Mouse (Mus musculus) heart, adult 2 months (tissue): ENCODE data around the gene Iqschfp. TPM values are rescaled to one million over a fixed set of nuclear protein-coding genes. Genes with fewer than 3 reads are reported as not detected.

Experiments
- DNase-seq, 2 experiments: peaks; one replicate each; pipeline ENCODE4 v3.0.0; 2021
- H3K27ac ChIP-seq: fragments of 200-600 bp; 2 replicates; pipeline ENCODE4 v1.8.1; 2022
- H3K27me3 ChIP-seq: fragments of 200-500 bp; 2 replicates; pipeline ENCODE4 v1.6.1; 2012; ENCODE audit warnings: mild to moderate bottlenecking, low read length, inconsistent platforms, mixed read lengths; ENCODE audit not compliant: control insufficient read depth, insufficient read depth
- H3K36me3 ChIP-seq: fragments of 200-500 bp; 2 replicates; pipeline ENCODE4 v1.6.1; 2012; ENCODE audit warnings: low read length, inconsistent platforms; ENCODE audit not compliant: control insufficient read depth, insufficient read depth
- H3K4me1 ChIP-seq: fragments of 200-500 bp; 2 replicates; pipeline ENCODE4 v1.6.1; 2011; ENCODE audit warnings: low read length; ENCODE audit not compliant: control insufficient read depth, insufficient read depth
- H3K4me3 ChIP-seq: fragments of 200-600 bp; 2 replicates; pipeline ENCODE4 v1.8.1; 2022
- H3K79me2 ChIP-seq: fragments of 200-500 bp; replicated peaks from 2 replicates; pipeline ENCODE4 v1.6.1; 2012; ENCODE audit warnings: mild to moderate bottlenecking, inconsistent platforms, low read length, moderate library complexity, mixed read lengths; ENCODE audit not compliant: control insufficient read depth, insufficient read depth
- H3K9ac ChIP-seq: fragments of 200-500 bp; 2 replicates; pipeline ENCODE4 v1.6.1; 2012; ENCODE audit warnings: low read depth, mild to moderate bottlenecking, control low read depth, inconsistent platforms, low read length, mixed read lengths
- CTCF ChIP-seq: fragments of 200-600 bp; IDR thresholded peaks from 2 replicates; pipeline ENCODE4 v1.8.1; 2022; ENCODE audit warnings: antibody characterized with exemption, mild to moderate bottlenecking, moderate library complexity
- EP300 ChIP-seq: fragments of 200-500 bp; IDR thresholded peaks from 2 replicates; pipeline ENCODE4 v1.6.1; 2011; ENCODE audit warnings: low read depth, low read length, control low read depth; ENCODE audit not compliant: insufficient read depth
- POLR2A ChIP-seq: fragments of 200-500 bp; IDR thresholded peaks from 2 replicates; pipeline ENCODE4 v1.6.1; 2011; ENCODE audit warnings: mild to moderate bottlenecking, low read depth, low read length, control low read depth; ENCODE audit not compliant: insufficient read depth
- WGBS: fragments of 180-500 bp; shearing (Covaris S2); methylation state at CpG from one replicate; pipeline ENCODE4 v1.1.7; 2018; 5-methylcytosine and 5-hydroxymethylcytosine counted together
- intact Hi-C: fragments of 180-260 bp; cut with DNase I; formaldehyde crosslinking; loops from one replicate; pipeline ENCODE4 v1.15.1; 2025
- polyA plus RNA-seq: library from polyadenylated mRNA; depleted of rRNA; stranded (reverse); fragments of >200 nt; gene quantifications from 2 replicates; pipeline ENCODE4 v1.2.3, GENCODE M21; 2012
- total RNA-seq, 2 experiments: library from RNA; stranded (reverse); gene quantifications; 2 replicates each; pipeline ENCODE4 v1.2.3; 2021

Iqschfp gene
- total and polyA plus RNA-seq, 3 experiments: not detected

DNA sequence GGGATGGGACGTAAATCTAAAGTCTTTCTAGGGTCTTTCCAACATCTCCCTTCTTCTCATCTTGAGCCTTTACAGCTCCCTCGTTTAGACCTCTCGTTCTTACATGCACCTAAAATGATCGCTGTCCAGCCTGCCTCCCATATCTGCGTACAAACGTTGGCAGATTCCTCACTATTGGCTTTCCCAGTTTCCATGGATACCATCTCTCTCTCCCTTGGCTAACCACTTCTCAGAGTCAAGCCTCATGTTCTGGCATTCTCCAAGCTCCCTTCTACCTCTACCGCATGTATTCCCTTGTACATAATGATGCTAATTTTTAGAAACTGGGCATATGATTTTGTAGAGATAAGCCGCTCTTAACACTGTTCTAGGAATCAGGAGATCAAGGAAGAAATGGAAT is 258.7 kb downstream of the Iqschfp start:
- Histone ChIP-seq H3K79me2 (no peaks in the 10 kb centered on the region), H3K4me3 (no peak overlapping the region), H3K9ac (no peak overlapping the region), H3K4me1 (no peaks in the 10 kb centered on the region), H3K36me3 (no peaks in the 10 kb centered on the region), H3K27me3 (no peaks in the 10 kb centered on the region), H3K27ac (no peak overlapping the region)
- WGBS: 82% methylated on average over 8 of the region's 8 CpGs
- intact Hi-C loops: no loop called here
- no peak for TF ChIP-seq CTCF
- no peak for TF ChIP-seq EP300
- no peak for TF ChIP-seq POLR2A
- no peak for DNase-seq

DNA sequence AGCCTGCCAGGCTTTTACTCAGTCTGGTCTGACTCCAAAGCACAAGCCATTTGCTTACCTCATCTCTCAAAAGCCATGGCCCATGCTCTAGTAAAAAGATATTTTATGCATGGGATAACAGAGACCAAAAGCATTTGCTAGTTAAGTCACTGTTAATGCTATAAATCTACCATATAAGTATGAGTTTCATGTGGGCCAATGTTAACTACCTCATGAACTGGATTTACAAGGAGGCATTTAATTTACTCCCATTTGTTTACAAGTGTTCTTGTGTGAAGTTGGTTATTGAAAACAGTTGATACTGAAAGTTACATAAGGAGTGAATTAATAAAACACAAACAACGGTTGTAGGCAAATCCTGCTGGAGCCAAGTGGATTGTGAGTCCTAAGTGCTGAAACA is 268.1 kb downstream of the Iqschfp start:
- 69% methylated on average over 1 of the region's 1 CpGs for WGBS
- no peak overlapping the region for H3K27ac ChIP-seq

DNA sequence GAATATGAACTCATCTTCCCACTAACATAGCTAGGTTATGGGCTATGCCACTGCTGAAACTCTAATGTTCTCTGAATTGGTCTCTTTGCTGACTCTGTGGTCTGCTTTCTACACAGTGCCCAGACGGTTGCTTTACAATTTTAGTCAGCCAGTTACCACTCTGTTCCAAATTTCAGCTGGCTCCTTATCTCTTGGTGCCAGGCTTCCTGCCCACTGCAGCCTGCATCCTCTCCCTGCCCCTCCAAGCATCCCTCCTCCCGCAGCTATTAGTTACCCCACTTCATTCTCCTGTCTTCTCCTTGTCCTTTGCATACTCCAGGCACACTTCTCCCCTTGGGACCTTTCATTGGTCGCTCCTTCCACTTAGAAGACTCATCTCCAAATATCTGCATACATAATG is 268.7 kb downstream of the Iqschfp start:
- intact Hi-C loops: no loop called here
- H3K27ac ChIP-seq: no peak overlapping the region
- H3K79me2 ChIP-seq: no peaks in the 10 kb centered on the region
- no peaks in the 10 kb centered on the region for H3K4me1 ChIP-seq
- H3K36me3 ChIP-seq: no peaks in the 10 kb centered on the region
- 39% methylated on average over 3 of the region's 3 CpGs for whole genome bisulfite sequencing
- no peak for DNase-seq
- no peak overlapping the region for H3K9ac ChIP-seq
- TF ChIP-seq POLR2A: no peak
- TF ChIP-seq EP300: no peak
- TF ChIP-seq CTCF: no peak
- H3K27me3 ChIP-seq: no peaks in the 10 kb centered on the region
- H3K4me3 ChIP-seq: no peak overlapping the region

More for the DNA sequence above, 268.1 kb downstream of the Iqschfp start:
- no peak for TF ChIP-seq EP300
- no peak for TF ChIP-seq POLR2A
- no peak for TF ChIP-seq CTCF
- Histone ChIP-seq H3K79me2 (no peaks in the 10 kb centered on the region), H3K27me3 (no peaks in the 10 kb centered on the region), H3K4me1 (no peaks in the 10 kb centered on the region), H3K9ac (no peak overlapping the region), H3K36me3 (no peaks in the 10 kb centered on the region), H3K4me3 (no peak overlapping the region)
- intact Hi-C loops: no loop called here
- DNase-seq: no peak

DNA sequence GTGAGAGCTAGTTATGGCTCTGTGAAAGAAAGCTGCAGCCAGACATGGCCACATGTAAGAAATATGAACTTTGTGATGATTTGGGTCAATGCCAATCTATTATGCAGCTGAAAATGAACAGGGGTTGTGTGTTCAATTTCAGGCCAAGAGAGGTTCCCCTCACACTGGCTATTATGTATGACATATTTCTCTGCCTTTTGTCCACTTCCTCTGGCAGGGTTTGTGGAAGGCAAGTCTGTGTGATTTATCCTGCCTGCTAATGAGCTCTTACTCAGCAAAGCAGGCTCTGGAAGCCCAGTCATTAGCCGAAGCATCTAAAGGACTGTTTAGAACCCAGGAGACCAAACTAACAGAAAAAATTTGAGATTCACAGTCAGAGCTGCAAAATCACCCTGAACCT is 286.2 kb downstream of the Iqschfp start:
- H3K9ac ChIP-seq: no peak overlapping the region
- 62% methylated on average over 1 of the region's 1 CpGs for WGBS

DNA sequence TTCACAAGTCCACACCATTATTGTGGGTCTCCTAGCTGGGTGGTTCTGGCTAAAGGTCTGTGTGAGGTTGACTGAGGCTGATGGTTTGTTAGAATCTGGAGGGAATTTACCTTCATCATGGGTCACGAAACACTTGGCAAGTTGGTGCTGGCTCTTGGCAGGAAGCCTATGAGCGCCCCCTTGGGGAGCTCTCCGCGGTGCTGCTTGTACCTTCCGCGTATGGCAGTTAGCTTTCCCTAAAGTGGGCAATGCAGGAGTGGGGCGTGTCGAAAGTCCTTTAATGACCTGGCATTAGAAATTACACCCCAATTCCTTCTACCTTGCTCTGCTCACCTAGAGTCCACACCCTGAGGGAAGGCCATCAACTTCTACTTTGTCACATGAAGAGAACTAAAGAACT is 295.4 kb downstream of the Iqschfp start:
- Histone ChIP-seq H3K27me3 (no peaks in the 10 kb centered on the region), H3K36me3 (no peaks in the 10 kb centered on the region), H3K27ac (no peak overlapping the region), H3K4me3 (no peak overlapping the region), H3K9ac (no peak overlapping the region), H3K4me1 (no peaks in the 10 kb centered on the region), H3K79me2 (no peaks in the 10 kb centered on the region)
- DNase-seq: no peak
- WGBS: 55% methylated on average over 8 of the region's 8 CpGs
- TF ChIP-seq CTCF (no peak), POLR2A (no peak), EP300 (no peak)
- intact Hi-C loops: no loop called here

More for the DNA sequence above, 286.2 kb downstream of the Iqschfp start:
- DNase-seq: no peak
- H3K79me2 ChIP-seq: no peaks in the 10 kb centered on the region
- no peak for TF ChIP-seq POLR2A
- no peak for TF ChIP-seq EP300
- no peak for TF ChIP-seq CTCF
- no peaks in the 10 kb centered on the region for H3K4me1 ChIP-seq
- H3K36me3 ChIP-seq: no peaks in the 10 kb centered on the region
- no peak overlapping the region for H3K27ac ChIP-seq
- H3K4me3 ChIP-seq: no peak overlapping the region
- H3K27me3 ChIP-seq: no peaks in the 10 kb centered on the region
- intact Hi-C loops: no loop called here

DNA sequence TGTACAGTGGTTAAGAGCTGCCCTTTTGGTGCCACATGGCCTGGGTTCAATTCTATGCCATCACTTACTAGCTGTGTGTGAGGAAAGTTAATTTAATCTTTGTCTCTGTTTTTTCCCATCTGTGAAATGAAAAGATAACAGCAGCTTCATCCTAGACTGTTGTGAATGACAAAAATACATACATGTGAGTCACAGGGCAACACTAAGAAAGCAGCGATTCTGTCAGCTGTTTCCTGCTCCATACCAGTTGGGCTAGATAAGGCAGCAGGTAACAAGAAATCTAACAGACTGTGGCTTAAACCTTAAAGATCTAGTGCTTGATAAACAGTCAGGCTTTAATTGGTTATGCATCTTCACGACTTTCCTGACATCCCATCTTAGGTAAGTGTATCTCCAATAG is 297.1 kb downstream of the Iqschfp start:
- DNase-seq: no peak
- H3K27me3 ChIP-seq: no peaks in the 10 kb centered on the region
- TF ChIP-seq EP300: no peak
- no peak overlapping the region for H3K27ac ChIP-seq
- H3K9ac ChIP-seq: no peak overlapping the region
- H3K4me3 ChIP-seq: no peak overlapping the region
- no peaks in the 10 kb centered on the region for H3K36me3 ChIP-seq
- no peaks in the 10 kb centered on the region for H3K79me2 ChIP-seq
- intact Hi-C loops: no loop called here
- H3K4me1 ChIP-seq: no peaks in the 10 kb centered on the region
- WGBS: 62% methylated on average over 2 of the region's 2 CpGs
